Mouse (Mus musculus) R1 (cell line): ENCODE measurements around the gene Flywch2.
"Not testable (repeated sequence)": the region's sequence is repeated elsewhere in the genome, so short reads cannot be mapped to it uniquely, and the experiment has no call there.

ENCODE experiments used
- DNase-seq: peaks from one replicate; pipeline ENCODE4 v3.0.0-alpha.2; 2018; ENCODE audit warnings: low read depth, low spot score

The Flywch2 gene

GRCm38 (mm10) chr17:23790269-23791078 lies 4.6 kb upstream of the Flywch2 start, which contains the start of gene Srrm2:
Gene Srrm2, plus strand, starts transcription at chr17:23790532.
- peak; percentile 17 for DNase-seq

GRCm38 (mm10) chr17:23789749-23790268 lies 3.9 kb upstream of the Flywch2 start:
- peak; percentile 84 for DNase-seq

- DNase-seq: no peak
Measured at GRCm38 (mm10) chr17:23788973-23789372, 3.1 kb upstream of the Flywch2 start.

- no peak for DNase-seq
Measured at GRCm38 (mm10) chr17:23786510-23786931, 640 bp upstream of the Flywch2 start.

- no peak for DNase-seq
Measured at GRCm38 (mm10) chr17:23783352-23783751, 2.5 kb downstream of the Flywch2 start.

- no peak for DNase-seq
Measured at GRCm38 (mm10) chr17:23778447-23778846, 7.4 kb downstream of the Flywch2 start.

- no peak for DNase-seq
Measured at GRCm38 (mm10) chr17:23777141-23777540, 8.7 kb downstream of the Flywch2 start.

GRCm38 (mm10) chr17:23776216-23776615 lies 9.7 kb downstream of the Flywch2 start:
- DNase-seq: no peak

- DNase-seq: peak; percentile 80
Measured at GRCm38 (mm10) chr17:23774090-23774489, 11.8 kb downstream of the Flywch2 start.

- no peak for DNase-seq
Measured at GRCm38 (mm10) chr17:23773676-23774075, 12.2 kb downstream of the Flywch2 start.

- DNase-seq: not testable (repeated sequence)
Measured at GRCm38 (mm10) chr17:23772219-23772556, 13.7 kb downstream of the Flywch2 start.

GRCm38 (mm10) chr17:23771284-23772218 lies 14.3 kb downstream of the Flywch2 start, which contains the start of gene Flywch1:
Gene Flywch1, minus strand, starts transcription at chr17:23771602.
- peak; percentile 99 for DNase-seq

GRCm38 (mm10) chr17:23770896-23771283 lies 15.0 kb downstream of the Flywch2 start:
- DNase-seq: no peak

- no peak for DNase-seq
Measured at GRCm38 (mm10) chr17:23770493-23770892, 15.4 kb downstream of the Flywch2 start.

- DNase-seq: no peak
Measured at GRCm38 (mm10) chr17:23762976-23763375, 22.9 kb downstream of the Flywch2 start.

GRCm38 (mm10) chr17:23761155-23761554 lies 24.7 kb downstream of the Flywch2 start:
- no peak for DNase-seq

- peak; percentile 63 for DNase-seq
Measured at GRCm38 (mm10) chr17:23760231-23760630, 25.6 kb downstream of the Flywch2 start.

GRCm38 (mm10) chr17:23758801-23759200 lies 27.1 kb downstream of the Flywch2 start:
- DNase-seq: peak; percentile 87

- no peak for DNase-seq
Measured at GRCm38 (mm10) chr17:23757581-23757980, 28.3 kb downstream of the Flywch2 start.

GRCm38 (mm10) chr17:23755689-23756088 lies 30.2 kb downstream of the Flywch2 start:
- no peak for DNase-seq

- DNase-seq: no peak
Measured at GRCm38 (mm10) chr17:23749400-23750191, 36.3 kb downstream of the Flywch2 start.
